Mouse (Mus musculus) skeletal muscle tissue, adult 2 months (tissue): ENCODE data around the gene Pycr1.

ENCODE experiments used
- DNase-seq: peaks from one replicate; pipeline ENCODE4 v3.0.0-alpha.2; 2012; ENCODE audit warnings: low read depth, low spot score

The Pycr1 gene

DNA sequence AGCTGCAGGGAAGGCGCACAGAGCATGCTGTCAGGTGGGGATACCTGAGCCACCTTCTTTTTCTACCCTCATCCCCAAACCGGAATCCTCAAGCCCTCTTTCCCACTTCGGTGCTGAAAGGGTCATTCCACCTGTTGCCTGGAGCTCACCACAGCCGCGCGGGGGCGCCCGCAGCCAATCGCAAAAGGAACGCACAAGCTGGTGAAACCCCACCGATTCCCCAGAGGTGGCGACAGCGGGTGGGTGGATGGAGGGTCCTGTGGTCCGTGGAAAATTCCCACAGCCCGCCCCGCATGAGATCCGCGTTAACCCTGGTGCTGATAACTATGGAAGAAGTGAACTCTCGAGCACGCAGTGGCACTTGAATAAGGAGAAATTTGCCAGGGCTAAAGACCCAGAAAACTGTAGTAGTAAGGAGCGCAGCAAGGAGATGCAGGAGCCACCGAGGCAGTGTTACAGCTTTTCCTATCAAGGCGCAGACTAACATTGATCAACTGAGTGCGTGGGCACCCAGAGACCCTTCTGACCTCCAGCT, 15.4 kb upstream of the Pycr1 start:
- peak; percentile 52 for DNase-seq

DNA sequence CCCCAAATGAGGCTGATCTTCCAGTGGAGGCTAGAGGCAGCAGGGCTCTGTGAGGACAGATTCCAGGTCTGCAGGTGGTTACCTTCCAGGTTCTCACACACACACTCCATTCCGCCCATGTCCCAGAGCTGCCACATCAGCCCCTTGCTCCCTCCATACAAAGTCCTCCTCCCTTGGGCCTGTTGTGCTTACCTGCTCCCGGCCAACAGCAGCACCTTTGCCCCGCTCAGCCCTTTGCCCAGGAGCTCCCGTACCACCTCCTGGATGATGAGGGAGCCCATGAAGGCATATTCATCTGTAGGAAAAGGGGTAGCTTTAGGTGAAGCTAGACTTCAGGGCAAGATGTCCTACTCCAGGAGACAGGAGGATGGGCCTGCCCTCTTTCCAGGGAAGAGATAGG, 13.7 kb upstream of the Pycr1 start:
- DNase-seq = no peak

DNA sequence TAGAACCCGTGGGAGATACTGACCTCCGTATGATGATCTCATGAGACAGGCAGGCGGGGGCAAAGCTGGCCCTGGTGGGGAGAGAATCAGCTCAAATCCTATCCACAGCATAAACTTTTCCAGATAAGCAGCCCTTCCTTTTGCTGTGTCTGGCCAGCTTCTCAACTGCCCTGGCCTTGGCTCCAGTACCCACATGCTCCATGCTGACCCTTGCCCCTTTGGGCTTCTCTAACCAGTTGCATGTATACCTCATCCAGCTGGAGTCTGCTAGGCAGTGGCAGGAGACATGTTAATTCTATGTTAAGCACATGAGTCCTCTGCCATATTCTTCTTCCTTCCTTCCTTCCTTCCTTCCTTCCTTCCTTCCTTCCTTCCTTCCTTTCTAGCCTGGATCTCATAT, 11.2 kb upstream of the Pycr1 start:
- DNase-seq = no peak

DNA sequence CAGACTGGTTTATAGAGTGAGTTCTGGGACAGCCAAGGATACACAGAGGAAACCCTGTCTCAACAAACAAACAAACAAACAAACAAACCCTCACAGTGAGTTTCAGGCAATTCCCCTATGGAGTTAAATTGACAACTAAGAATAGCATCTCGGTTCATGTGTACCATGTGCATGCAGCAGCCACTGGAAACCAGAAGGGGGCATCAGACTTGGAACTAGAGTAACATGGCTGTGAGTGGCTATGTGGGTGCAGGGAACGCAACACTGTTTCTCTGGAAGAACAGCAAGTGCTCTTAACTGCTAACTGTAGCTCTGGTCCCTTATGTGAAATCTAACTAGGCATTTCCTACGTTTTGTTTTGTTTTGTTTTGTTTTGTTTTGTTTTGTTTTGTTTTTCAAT, 8.3 kb upstream of the Pycr1 start:
- no peak for DNase-seq

DNA sequence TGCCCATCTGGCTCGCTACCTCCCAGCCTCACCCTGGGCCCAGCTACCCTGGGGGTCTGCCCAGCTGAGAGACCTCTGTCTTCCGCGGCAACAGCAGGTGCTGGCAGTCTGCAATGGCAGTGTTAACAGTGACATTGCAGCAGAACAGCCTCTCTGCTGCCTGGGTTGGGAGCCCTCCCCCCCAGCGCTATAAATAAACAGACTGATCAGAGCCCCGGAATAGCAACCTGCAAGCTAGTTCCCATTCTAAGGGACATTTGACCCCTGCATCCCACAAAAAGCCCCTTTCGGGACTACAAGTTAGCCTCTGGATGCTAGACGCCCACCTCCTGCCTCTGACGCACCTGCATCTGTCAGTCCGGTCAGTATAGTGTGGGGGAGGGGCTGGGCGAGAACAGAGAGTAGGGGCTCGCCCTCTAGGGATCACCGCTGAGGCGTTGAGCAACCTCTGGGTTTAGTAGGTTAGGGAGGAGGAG, 4.5 kb upstream of the Pycr1 start, which contains the start of gene Myadml2:
Gene Myadml2, minus strand, starts transcription at position 158 of the 476 bp plus-strand sequence.
- DNase-seq = peak; percentile 79

DNA sequence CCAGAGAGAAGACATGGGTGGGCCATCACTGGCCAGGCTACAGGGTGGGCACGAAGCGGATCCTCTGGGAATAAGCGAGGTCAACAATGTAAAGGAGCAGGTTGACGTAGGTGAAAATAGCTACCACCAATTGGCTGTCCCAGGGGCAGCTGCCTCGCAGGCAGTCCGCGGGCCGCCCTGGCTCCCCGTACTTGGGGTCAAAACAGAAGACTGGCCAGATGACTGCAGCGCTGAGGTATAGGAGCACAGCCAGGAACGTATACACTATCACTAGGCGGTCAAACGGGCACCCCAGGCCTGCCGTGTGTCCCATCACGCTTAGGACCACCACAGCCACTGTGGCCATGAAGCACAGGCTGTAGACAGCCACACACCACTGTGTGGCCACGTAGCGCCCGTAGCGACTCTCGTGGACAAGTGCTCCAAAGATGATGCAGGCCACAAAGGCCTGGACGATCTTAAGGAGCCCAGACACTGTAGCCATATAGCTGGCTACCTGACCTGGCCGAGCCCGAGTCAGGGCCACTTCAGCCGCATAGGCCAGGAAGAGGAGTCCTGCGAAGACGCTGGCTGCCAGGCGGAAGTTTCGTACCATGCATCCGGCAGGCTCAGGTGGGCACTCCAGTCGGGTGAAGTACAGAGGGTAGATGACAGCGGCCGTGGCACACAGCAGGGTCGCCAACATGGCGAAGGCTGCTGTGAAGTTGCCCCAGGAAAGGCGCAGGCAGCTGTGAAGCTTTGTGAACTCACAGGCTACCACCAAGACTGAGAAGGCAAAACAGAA, 3.7 kb upstream of the Pycr1 start:
- no peak for DNase-seq

DNA sequence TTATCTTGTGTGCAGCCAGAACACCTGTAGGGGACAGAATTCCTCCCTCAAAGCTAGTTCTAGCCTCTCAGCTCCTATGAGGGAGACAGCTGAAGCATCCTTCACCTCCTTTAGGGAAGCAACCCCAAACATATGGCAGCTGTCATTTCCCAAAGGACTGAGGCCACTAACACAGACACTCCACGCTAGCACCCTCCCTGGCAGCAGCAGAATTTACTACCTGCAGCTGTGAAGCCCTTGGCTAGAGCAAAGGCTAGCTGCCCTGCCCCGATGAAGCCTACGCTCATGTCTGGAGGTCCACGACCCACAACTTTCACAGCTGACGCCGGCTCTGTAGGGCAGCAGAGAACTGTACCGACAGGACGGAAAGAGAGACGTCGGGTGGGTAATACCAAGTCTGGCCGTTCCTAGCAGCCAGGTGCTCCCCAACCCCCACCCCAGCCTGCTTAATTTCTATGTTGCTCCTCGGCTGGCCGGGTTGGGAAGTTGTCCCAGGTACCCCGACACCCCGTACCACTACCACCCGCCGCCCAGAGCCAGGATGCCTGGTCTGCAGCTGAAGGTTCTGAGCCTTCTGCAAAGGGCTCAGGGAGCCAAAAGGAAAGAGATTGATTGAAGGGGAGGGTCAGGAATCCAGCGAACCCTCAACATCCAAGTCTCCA, 499 bp downstream of the Pycr1 start:
- DNase-seq = no peak

DNA sequence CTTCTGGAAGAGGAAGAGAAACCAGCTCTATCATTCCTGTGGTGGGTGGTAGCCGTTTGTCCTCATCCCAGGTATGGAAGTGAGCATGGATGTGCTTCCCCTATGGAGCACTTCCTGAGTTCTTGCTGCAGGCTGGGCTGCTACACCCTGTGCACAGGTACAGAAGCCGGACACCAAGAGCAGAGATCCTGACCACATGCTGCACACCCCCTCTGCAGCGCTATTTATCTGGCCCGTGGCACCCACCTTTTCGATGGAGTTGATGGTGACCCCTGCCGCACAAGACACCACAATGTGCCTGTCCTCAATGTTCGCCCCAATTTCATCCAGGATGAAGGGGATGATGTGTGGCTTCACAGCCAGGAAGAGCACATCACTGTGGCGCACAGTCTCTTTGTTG, 1.7 kb downstream of the Pycr1 start:
- no peak for DNase-seq

DNA sequence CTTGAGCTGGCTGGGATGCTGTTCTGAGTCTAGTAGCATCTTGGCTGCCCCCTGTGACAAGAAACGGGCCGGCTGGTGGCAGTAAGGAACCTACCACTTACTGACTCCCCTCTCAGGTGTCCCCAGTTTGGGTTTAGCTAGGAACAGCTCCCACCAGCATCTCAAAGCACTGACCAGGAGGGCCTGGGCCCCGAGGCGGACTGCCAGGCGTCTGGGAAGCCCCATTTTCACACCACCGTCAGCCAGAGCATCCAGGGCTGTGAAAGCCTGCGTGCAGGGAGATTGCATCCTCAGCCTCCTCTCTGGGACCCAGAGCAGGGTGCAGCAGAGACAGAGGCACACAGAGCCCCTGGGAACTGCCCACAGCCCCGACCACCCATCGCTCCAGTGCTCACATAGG, 2.3 kb downstream of the Pycr1 start:
- DNase-seq = no peak

DNA sequence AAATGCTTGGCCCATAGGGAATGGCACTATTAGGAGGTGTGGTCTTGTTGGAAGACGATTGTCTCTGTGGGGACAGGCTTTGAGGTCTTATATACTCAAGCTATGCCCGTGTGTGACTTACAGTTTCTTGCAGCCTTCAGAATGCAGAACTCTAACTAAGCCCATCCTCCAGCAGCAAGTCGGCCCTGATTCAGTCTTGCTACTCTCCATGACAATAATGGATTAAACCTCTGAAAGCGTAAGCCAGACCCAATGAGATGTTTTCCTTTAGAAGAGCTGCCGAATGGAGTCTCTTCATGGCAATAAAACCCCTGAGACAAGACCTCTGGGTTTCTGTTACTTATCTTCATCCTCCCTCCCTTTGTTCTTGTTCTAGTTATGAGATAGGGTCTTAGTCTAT, 8.8 kb downstream of the Pycr1 start:
- DNase-seq = no peak

DNA sequence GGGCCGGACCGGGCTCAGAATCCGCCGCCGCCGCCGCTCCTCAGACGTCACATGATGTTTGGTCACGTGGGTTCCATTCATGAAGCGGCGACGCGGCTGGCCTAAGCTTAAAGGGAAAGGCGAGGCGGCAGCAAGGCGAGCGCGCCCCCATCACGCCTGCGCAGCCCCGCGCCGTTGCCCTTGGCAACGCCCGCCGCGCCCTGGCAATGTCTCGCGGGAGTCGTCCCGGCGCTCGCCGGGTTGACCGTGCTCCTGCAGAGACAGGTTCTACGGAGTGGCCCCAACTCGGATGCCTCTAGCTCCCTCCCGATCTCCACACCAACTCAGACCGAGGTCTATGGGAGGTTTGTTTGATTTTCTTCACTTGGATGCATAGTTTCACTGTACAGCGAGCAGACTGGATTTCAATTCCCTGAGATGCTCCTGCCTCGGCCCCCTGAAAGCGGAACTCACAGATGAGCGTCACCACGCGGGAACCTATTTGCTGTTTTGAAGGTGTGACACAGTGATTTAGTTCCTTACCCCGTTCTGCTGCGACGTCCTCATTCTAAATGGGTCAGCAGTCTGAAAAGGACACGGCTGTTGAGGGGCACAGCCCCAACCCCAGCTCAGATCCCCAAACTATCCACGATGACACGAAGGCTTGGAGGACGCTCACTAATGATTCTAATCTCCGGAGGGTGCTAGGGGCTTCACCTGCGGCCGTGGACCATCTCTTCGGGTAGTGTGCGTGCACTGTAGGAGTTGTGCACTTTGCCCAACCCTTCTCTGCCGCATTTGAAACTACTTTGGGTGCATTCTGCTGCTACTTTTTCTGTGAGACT, 9.8 kb downstream of the Pycr1 start, which contains the start of gene Mafg:
Gene Mafg, minus strand, starts transcription at position 81 of the 824 bp plus-strand sequence.
- peak; percentile 95 for DNase-seq

DNA sequence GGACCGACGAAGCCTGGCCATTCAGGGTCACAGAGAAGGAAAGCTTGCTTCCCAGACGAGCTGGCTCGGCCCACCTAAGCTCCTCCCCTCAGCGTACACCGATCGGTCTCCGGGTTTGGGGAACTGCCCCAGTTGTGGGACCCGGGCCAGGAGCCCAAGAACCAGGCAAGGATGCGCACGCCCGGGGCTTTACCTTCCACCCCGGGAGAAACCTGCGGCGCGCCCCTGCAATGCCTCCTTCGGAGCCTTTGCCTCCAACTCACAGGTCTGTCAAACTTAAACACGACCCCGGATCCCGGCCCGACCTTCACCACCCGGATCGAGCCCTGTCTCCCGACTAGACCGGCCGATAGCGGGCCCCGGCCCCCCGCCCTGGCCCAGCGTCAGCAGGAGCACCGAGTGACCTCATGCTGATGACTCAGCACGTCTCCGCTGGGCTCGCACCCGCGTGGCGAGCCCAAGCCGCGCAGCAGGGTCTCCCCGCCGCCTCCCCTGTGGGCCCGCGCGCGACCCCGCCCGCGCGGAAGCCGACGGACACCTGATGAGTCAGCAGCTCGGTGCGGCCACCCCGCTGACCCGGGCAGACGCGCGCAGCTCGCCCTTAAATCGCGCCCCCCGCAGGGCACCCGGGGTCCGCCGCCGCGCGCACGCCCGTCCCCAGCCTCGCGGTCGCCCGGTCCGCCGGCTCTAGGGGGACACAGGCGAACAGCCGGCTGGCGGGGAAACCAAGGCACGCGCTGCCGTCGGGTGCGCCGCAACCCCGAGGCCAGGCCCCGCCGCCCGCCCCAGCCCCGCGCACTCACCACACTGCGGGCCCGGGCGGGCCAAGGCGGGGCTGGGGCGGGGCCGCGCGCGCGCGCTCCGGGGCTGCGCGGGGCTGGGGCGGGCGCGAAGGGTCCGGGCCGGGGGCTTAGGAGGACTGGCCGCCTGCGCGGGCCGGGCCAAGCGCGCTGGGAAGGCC, 10.7 kb downstream of the Pycr1 start:
- DNase-seq = peak; percentile 81

DNA sequence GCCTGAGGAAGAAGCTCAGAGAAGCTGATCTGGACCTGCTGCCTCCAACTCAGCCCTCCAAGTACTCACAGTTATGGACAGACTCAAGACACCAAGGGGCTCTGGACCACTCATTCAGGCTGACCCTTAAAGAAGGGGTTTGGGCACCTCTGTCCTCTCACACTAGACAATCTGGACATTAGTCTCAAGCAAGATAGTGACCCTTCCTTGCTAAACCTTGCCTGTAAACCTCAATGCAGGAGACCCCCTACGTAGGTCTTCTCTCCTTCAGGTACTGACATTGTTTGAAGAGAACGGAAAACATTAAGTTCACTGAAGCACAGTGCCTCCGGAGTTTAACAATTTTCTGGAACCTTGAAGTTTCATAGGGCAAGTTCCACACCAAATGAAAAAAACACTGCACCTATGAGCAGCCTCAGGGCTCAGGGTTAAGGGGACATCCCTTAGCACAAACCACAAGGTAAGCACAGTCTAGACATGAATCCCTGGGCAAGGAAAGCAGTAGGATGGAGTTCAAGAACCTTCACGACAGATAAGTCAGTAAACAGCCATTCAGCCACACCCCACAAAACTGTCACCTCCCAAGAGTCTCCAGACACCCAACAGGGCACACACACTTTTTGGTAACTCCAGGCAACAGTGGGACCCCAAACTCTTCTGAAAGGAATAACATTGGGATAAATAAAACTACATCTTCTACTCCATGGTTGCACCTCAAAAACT, 11.7 kb downstream of the Pycr1 start:
- no peak for DNase-seq

DNA sequence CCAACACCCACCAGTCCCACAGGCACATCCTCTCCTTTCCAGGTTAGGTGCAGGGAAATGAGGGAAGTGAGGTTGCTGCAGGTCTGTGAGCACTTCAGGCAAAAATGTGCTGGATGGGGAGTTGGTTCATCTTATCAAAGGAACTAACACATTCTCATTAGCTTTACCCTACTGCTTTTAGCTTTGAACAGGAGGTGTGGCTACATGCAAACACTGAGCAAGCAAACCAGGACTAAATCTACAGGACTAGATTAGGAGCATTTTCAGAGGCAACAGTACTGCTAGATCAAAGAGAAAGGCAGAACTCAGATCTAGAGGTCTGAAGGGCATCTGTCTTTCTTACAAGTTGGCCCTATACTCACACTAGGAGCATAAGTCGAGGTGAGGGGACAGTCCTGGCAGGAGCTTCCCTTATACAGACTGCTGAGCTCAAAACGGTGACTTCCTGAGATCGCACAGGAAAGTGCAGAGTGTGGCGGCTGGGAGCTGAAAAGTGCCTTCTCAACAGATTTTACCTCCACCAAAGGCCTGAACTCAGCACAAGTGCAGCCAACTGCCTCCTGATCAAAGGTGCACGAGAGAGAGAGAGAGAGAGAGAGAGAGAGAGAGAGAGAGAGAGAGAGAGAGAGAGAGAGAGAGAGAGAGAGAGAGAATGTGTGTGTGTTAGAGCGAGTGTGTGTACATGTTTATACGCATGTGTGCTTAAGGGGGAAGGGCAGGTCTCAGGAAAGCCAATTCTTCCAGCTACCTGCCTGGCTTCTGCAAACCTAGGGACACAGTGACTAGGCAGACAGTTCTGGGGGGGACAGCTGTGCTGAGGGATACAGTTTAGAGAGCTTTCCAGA, 12.5 kb downstream of the Pycr1 start:
- no peak for DNase-seq

DNA sequence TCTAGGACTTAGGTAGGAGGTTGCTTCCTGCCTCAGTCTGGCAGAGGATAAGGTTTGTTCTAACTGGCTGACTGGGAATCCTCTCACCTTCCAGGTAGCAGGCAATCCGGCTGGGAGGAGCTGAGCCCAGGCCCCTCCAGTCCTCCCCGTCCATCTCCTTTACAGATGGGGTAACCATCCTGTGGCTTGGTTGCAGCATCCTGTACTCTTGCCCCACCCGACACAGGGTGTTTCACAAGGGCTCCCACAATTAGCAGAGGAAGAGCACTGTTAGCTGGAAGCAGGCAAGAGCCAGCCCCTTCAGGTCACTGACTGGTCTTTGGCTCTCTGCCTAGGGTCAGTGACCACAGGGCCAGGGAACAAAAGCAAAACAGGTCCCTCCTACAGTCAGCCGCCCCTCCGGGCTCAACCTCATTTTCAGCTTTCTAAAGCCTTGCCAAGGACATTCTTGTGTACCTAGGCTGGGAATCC, 13.1 kb downstream of the Pycr1 start:
- DNase-seq = no peak

DNA sequence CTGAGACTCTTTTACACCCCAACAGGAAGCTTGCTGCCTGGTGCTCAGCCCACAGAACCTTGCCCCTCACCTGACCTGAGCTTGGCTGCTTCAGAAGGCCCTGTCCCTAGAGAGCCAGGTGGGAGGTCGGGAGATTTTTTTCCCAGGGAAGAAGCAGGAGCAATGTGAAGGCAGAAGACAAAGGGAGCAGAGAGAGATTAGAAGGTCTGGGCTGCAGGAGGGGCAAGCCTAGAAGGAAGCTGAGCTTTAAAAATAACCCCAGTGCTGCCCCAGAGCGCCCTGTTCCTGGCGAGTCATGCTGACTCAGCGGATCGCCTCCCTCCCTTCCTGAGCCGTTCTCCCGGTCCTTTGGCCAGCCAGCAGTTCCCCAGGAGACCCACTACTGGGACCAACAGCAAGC, 13.7 kb downstream of the Pycr1 start:
- DNase-seq = peak; percentile 82

DNA sequence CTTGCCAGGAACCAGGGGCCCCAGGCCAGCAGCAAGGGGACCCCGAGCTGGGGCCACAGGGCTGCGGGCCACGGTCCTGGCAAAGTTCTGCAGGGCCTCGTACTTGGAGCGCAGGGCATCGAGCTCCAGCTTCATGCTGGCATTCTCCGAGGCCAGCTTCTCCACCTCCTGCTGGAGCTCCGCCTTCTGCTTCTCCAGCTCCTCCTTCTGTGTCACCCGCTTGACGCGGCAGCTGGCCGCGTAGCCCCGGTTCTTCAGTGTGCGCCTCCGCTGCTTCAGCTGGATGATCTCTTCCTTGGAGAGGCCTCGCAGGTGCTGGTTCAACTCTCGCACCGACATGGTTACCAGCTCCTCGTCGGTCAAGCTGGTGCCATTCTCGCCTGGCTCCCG, 14.2 kb downstream of the Pycr1 start:
- peak; percentile 68 for DNase-seq

DNA sequence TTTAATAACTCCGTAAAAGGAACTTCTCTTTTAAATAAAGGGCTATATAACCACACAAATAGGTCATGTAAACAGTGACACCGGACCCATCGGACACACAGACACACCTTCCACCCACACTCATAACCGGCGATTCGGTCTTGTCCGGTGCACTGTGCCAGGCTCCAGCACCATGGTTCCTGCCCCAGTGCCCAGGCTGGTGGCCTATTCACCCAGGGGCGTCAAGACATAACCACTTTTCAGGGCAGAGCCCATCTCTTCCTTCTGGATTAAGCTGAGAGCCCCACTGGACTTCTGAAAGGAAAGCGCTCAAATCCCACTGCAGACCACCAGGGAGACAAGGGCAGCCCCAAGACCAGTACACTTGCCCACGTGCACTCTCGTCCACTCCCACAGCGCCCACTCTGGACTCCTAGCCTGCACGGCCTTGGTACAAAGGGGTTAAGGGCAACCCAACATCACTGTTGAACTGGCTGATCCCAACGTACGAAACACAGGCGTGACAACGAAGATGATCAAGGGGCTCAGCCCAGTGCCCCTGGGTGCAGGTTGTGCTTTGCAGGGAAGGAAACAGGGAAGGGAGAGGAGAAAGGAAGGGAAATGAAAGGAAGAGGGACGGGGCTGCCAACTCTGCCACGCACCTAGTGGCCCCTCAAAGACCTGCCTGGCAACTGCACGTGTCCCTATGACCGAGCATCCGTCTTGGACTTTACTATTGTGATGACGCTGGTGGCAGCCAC, 14.8 kb downstream of the Pycr1 start:
- no peak for DNase-seq
